Mouse (Mus musculus) embryo, embryonic 9.5 days (tissue): ENCODE data around the gene Tbc1d12.
"Not testable (repeated sequence)": the region's sequence is repeated elsewhere in the genome, so short reads cannot be mapped to it uniquely, and the experiment has no call there.

Experiments
- DNase-seq: peaks from one replicate; pipeline ENCODE4 v3.0.0-alpha.2; 2017; ENCODE audit errors: extremely low spot score

Gene Tbc1d12

GRCm38 (mm10) chr19:38836438-38837170, at the start of gene Tbc1d12:
Gene Tbc1d12, plus strand, starts transcription at chr19:38836579.
- peak; percentile 94 for DNase-seq

GRCm38 (mm10) chr19:38787756-38788155, 48.6 kb upstream of the Tbc1d12 start:
- no peak for DNase-seq

- no peak for DNase-seq
These were observed 42.8 kb upstream of the Tbc1d12 start for GRCm38 (mm10) chr19:38793563-38794045.

GRCm38 (mm10) chr19:38796546-38796945, 39.8 kb upstream of the Tbc1d12 start:
- no peak for DNase-seq

GRCm38 (mm10) chr19:38798291-38798690, 38.1 kb upstream of the Tbc1d12 start:
- DNase-seq: no peak

- DNase-seq: no peak
These were observed 37.6 kb upstream of the Tbc1d12 start for GRCm38 (mm10) chr19:38798801-38799200.

- DNase-seq: no peak
These were observed 18.2 kb upstream of the Tbc1d12 start for GRCm38 (mm10) chr19:38818191-38818590.

GRCm38 (mm10) chr19:38818766-38819426, 17.5 kb upstream of the Tbc1d12 start, which contains the start of gene Noc3l:
Gene Noc3l, minus strand, starts transcription at chr19:38819237.
- DNase-seq: peak; percentile 95

- no peak for DNase-seq
These were observed 17.0 kb upstream of the Tbc1d12 start for GRCm38 (mm10) chr19:38819427-38819802.

- no peak for DNase-seq
These were observed 16.1 kb upstream of the Tbc1d12 start for GRCm38 (mm10) chr19:38820186-38820804.

GRCm38 (mm10) chr19:38833224-38833623, 3.2 kb upstream of the Tbc1d12 start:
- DNase-seq: no peak

- no peak for DNase-seq
These were observed 318 bp upstream of the Tbc1d12 start for GRCm38 (mm10) chr19:38836084-38836437.

- DNase-seq: peak; percentile 58
These were observed 827 bp downstream of the Tbc1d12 start for GRCm38 (mm10) chr19:38837171-38837641.

GRCm38 (mm10) chr19:38844817-38845216, 8.4 kb downstream of the Tbc1d12 start:
- DNase-seq: no peak

- DNase-seq: no peak
These were observed 10.0 kb downstream of the Tbc1d12 start for GRCm38 (mm10) chr19:38846373-38846772.

- no peak for DNase-seq
These were observed 21.8 kb downstream of the Tbc1d12 start for GRCm38 (mm10) chr19:38858224-38858623.

GRCm38 (mm10) chr19:38862523-38862922, 26.1 kb downstream of the Tbc1d12 start:
- no peak for DNase-seq

- not testable (repeated sequence) for DNase-seq
These were observed 38.4 kb downstream of the Tbc1d12 start for GRCm38 (mm10) chr19:38874825-38875224.

GRCm38 (mm10) chr19:38880300-38880699, 43.9 kb downstream of the Tbc1d12 start:
- no peak for DNase-seq

GRCm38 (mm10) chr19:38901146-38902135, 65.1 kb downstream of the Tbc1d12 start:
- no peak for DNase-seq

- DNase-seq: no peak
These were observed 66.1 kb downstream of the Tbc1d12 start for GRCm38 (mm10) chr19:38902501-38902900.
